Mouse (Mus musculus) midbrain, embryonic 13.5 days (tissue): ENCODE data around the gene Lhx1. TPM values are rescaled to one million over a fixed set of nuclear protein-coding genes. Genes with fewer than 3 reads are reported as not detected.

Experiments used
- ATAC-seq: fragments of 200-750 bp; cut with Nextera tagmentation; 2 replicates; pipeline ENCODE4 v1.8.0; 2017; ENCODE audit warnings: mild to moderate bottlenecking, moderate TSS enrichment, moderate library complexity
- H3K27ac ChIP-seq: fragments of 300-500 bp; sonication (generic); 2 replicates; pipeline ENCODE4 v1.5.1; 2015; ENCODE audit warnings: inconsistent platforms, mild to moderate bottlenecking, moderate library complexity
- H3K27me3 ChIP-seq: fragments of 300-500 bp; sonication (generic); 2 replicates; pipeline ENCODE4 v1.6.1; 2015; ENCODE audit warnings: mild to moderate bottlenecking, inconsistent platforms
- H3K36me3 ChIP-seq: fragments of 300-500 bp; sonication (generic); 2 replicates; pipeline ENCODE4 v1.6.1; 2015; ENCODE audit warnings: mild to moderate bottlenecking, inconsistent platforms
- H3K4me1 ChIP-seq: fragments of 300-500 bp; sonication (generic); replicated peaks from 2 replicates; pipeline ENCODE4 v1.6.1; 2015; ENCODE audit warnings: inconsistent platforms
- H3K4me2 ChIP-seq: fragments of 300-500 bp; sonication (generic); replicated peaks from 2 replicates; pipeline ENCODE4 v1.6.1; 2015; ENCODE audit warnings: moderate library complexity, mild to moderate bottlenecking, inconsistent platforms
- H3K4me3 ChIP-seq: fragments of 300-500 bp; sonication (generic); replicated peaks from 2 replicates; pipeline ENCODE4 v1.5.1; 2015; ENCODE audit warnings: mild to moderate bottlenecking, inconsistent platforms
- H3K9ac ChIP-seq: fragments of 300-500 bp; sonication (generic); replicated peaks from 2 replicates; pipeline ENCODE4 v1.6.1; 2015; ENCODE audit warnings: mild to moderate bottlenecking, inconsistent platforms
- H3K9me3 ChIP-seq: fragments of 300-500 bp; sonication (generic); 2 replicates; pipeline ENCODE4 v1.6.1; 2016; ENCODE audit warnings: mild to moderate bottlenecking, inconsistent platforms
- WGBS: fragments of 180-500 bp; shearing (Covaris S2); methylation state at CpG from one replicate; pipeline ENCODE4 v1.1.7; 2015; 5-methylcytosine and 5-hydroxymethylcytosine counted together
- polyA plus RNA-seq: library from polyadenylated mRNA; unstranded; fragments of >200 nt; fragmentation: Nextera tagmentation; extraction: Ambion mirVana; gene quantifications from 2 replicates; pipeline ENCODE4 v1.2.1, GENCODE M21; 2015

Gene Lhx1
- polyA plus RNA-seq, 1 experiment from 2014 or later: 62.7 TPM

DNA sequence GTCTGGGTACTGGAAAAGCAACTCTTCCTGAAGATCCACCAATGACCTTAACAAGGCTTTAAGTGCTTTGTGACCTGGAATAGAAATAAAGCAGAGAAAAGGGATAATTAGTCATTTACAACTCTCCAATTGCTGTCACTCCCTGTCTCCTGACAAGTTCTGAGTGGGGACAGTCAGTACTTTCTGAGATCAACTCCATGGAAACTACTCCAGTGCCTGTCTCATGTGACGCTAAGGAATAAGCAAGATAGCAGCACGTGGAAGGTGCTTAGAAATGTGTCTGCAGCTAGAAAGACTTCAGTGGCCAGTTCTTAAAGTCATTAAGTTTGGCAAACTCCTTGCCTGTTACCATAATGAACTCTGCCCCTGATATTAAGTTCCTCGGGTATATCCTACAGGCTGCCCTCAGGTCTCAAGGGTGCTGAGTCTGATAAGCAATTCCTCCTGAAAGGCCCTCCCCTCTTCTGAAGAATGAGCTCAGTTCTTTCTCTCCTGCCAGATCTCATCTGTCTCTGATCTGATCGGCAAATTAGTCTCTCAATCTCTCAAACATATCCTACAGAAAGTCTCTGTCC, 52.2 kb downstream of the Lhx1 start:
- Histone ChIP-seq H3K9me3 (no peaks in the 10 kb centered on the region), H3K4me2 (no peak overlapping the region), H3K27me3 (no peaks in the 10 kb centered on the region), H3K36me3 (peaks cover 17% of the 10 kb centered on the region), H3K4me3 (no peak overlapping the region), H3K27ac (no peak overlapping the region), H3K9ac (no peak overlapping the region), H3K4me1 (no peaks in the 10 kb centered on the region)
- WGBS: 84% methylated on average over 4 of the region's 4 CpGs
- no peak for ATAC-seq

Other genes starting within 250 kb of the Lhx1 start
- 59.5 and 60.7 TPM in 2 replicates for gene Aatf, start 12.0 kb downstream of the Lhx1 start, polyA plus RNA-seq